Mouse (Mus musculus): Measurements from ENCODE around the gene Ptgfrn. TPM values are rescaled to one million over a fixed set of nuclear protein-coding genes. Genes with fewer than 3 reads are reported as not detected.

Gene Ptgfrn
- polyA plus RNA-seq, 1 experiment from 2014 or later = 3.5 TPM

- 91% methylated on average over 8 of the region's 8 CpGs for WGBS
- Histone ChIP-seq H3K4me2 (replicated peaks; ENCODE audit: low read depth, low read length) (no peak overlapping the region), H3K9ac (ENCODE audit: low read depth, low read length) (no peak overlapping the region), H3K27ac (ENCODE audit: low read depth, low read length) (no peak overlapping the region), H3K36me3 (ENCODE audit: control insufficient read depth, insufficient read depth, low read length) (no peaks in the 10 kb centered on the region), H3K27me3 (ENCODE audit: control insufficient read depth, insufficient read depth, low read length) (no peaks in the 10 kb centered on the region), H3K4me3 (ENCODE audit: low read depth, low read length) (no peak overlapping the region), H3K4me1 (replicated peaks; ENCODE audit: control insufficient read depth, insufficient read depth, low read length) (no peaks in the 10 kb centered on the region), H3K9me3 (ENCODE audit: control insufficient read depth, low read length) (no peaks in the 10 kb centered on the region)
- no peak for ATAC-seq (ENCODE audit: low FRiP score)
- DNase-seq (ENCODE audit: low spot score) = no peak
Observed at GRCm38 (mm10) chr3:101141864-101142263, 31.8 kb upstream of the Ptgfrn start.

GRCm38 (mm10) chr3:101139958-101140357, 29.9 kb upstream of the Ptgfrn start:
- Histone ChIP-seq H3K4me3 (ENCODE audit: low read depth, low read length) (no peak overlapping the region), H3K27ac (ENCODE audit: low read depth, low read length) (no peak overlapping the region), H3K36me3 (ENCODE audit: control insufficient read depth, insufficient read depth, low read length) (no peaks in the 10 kb centered on the region), H3K9ac (ENCODE audit: low read depth, low read length) (no peak overlapping the region), H3K4me1 (replicated peaks; ENCODE audit: control insufficient read depth, insufficient read depth, low read length) (no peaks in the 10 kb centered on the region; the same call in 1 of the 2 replicates), H3K9me3 (ENCODE audit: control insufficient read depth, low read length) (no peaks in the 10 kb centered on the region), H3K4me2 (replicated peaks; ENCODE audit: low read depth, low read length) (no peak overlapping the region), H3K27me3 (ENCODE audit: control insufficient read depth, insufficient read depth, low read length) (no peaks in the 10 kb centered on the region)
- ATAC-seq (ENCODE audit: low FRiP score) = no peak
- no peak for DNase-seq (ENCODE audit: low spot score)
- WGBS = 92% methylated on average over 7 of the region's 7 CpGs

- no peak overlapping the region for H3K4me2 ChIP-seq (replicated peaks; ENCODE audit: low read depth, low read length)
- ATAC-seq (ENCODE audit: low FRiP score) (no peak), DNase-seq (ENCODE audit: low spot score) (peak; percentile 25)
- no peaks in the 10 kb centered on the region; the same call in 1 of the 2 replicates for H3K4me1 ChIP-seq (replicated peaks; ENCODE audit: control insufficient read depth, insufficient read depth, low read length)
- no peaks in the 10 kb centered on the region for H3K27me3 ChIP-seq (ENCODE audit: control insufficient read depth, insufficient read depth, low read length)
- H3K9me3 ChIP-seq (ENCODE audit: control insufficient read depth, low read length) = no peaks in the 10 kb centered on the region
- H3K36me3 ChIP-seq (ENCODE audit: control insufficient read depth, insufficient read depth, low read length) = no peaks in the 10 kb centered on the region
- WGBS = 38% methylated on average over 11 of the region's 11 CpGs
- no peak overlapping the region for H3K4me3 ChIP-seq (ENCODE audit: low read depth, low read length)
- H3K27ac ChIP-seq (ENCODE audit: low read depth, low read length) = no peak overlapping the region
- no peak overlapping the region for H3K9ac ChIP-seq (ENCODE audit: low read depth, low read length)
Observed at GRCm38 (mm10) chr3:101136483-101136882, 26.4 kb upstream of the Ptgfrn start.

GRCm38 (mm10) chr3:101134861-101135260, 24.8 kb upstream of the Ptgfrn start:
- Histone ChIP-seq H3K4me1 (replicated peaks; ENCODE audit: control insufficient read depth, insufficient read depth, low read length) (peaks cover 2% of the 10 kb centered on the region; the same call in 1 of the 2 replicates), H3K9ac (ENCODE audit: low read depth, low read length) (no peak overlapping the region), H3K36me3 (ENCODE audit: control insufficient read depth, insufficient read depth, low read length) (no peaks in the 10 kb centered on the region), H3K27ac (ENCODE audit: low read depth, low read length) (no peak overlapping the region), H3K27me3 (ENCODE audit: control insufficient read depth, insufficient read depth, low read length) (no peaks in the 10 kb centered on the region), H3K9me3 (ENCODE audit: control insufficient read depth, low read length) (no peaks in the 10 kb centered on the region), H3K4me2 (replicated peaks; ENCODE audit: low read depth, low read length) (no peak overlapping the region), H3K4me3 (ENCODE audit: low read depth, low read length) (no peak overlapping the region)
- WGBS = 91% methylated on average over 9 of the region's 9 CpGs
- DNase-seq (ENCODE audit: low spot score) (no peak), ATAC-seq (ENCODE audit: low FRiP score) (no peak)

GRCm38 (mm10) chr3:101132981-101133380, 22.9 kb upstream of the Ptgfrn start:
- ATAC-seq (ENCODE audit: low FRiP score) = no peak
- 89% methylated on average over 6 of the region's 6 CpGs for WGBS
- Histone ChIP-seq H3K9ac (ENCODE audit: low read depth, low read length) (no peak overlapping the region), H3K4me1 (replicated peaks; ENCODE audit: control insufficient read depth, insufficient read depth, low read length) (peaks cover 2% of the 10 kb centered on the region; the same call in 1 of the 2 replicates), H3K27ac (ENCODE audit: low read depth, low read length) (no peak overlapping the region), H3K27me3 (ENCODE audit: control insufficient read depth, insufficient read depth, low read length) (no peaks in the 10 kb centered on the region), H3K4me2 (replicated peaks; ENCODE audit: low read depth, low read length) (no peak overlapping the region), H3K9me3 (ENCODE audit: control insufficient read depth, low read length) (no peaks in the 10 kb centered on the region), H3K36me3 (ENCODE audit: control insufficient read depth, insufficient read depth, low read length) (no peaks in the 10 kb centered on the region), H3K4me3 (ENCODE audit: low read depth, low read length) (no peak overlapping the region)
- no peak for DNase-seq (ENCODE audit: low spot score)

GRCm38 (mm10) chr3:101131772-101132171, 21.7 kb upstream of the Ptgfrn start:
- peaks cover 2% of the 10 kb centered on the region; the same call in 1 of the 2 replicates for H3K4me1 ChIP-seq (replicated peaks; ENCODE audit: control insufficient read depth, insufficient read depth, low read length)
- 89% methylated on average over 5 of the region's 5 CpGs for WGBS
- H3K9me3 ChIP-seq (ENCODE audit: control insufficient read depth, low read length) = no peaks in the 10 kb centered on the region
- no peak overlapping the region for H3K4me3 ChIP-seq (ENCODE audit: low read depth, low read length)
- H3K4me2 ChIP-seq (replicated peaks; ENCODE audit: low read depth, low read length) = no peak overlapping the region
- no peaks in the 10 kb centered on the region for H3K27me3 ChIP-seq (ENCODE audit: control insufficient read depth, insufficient read depth, low read length)
- H3K36me3 ChIP-seq (ENCODE audit: control insufficient read depth, insufficient read depth, low read length) = no peaks in the 10 kb centered on the region
- ATAC-seq (ENCODE audit: low FRiP score) (no peak), DNase-seq (ENCODE audit: low spot score) (no peak)
- H3K9ac ChIP-seq (ENCODE audit: low read depth, low read length) = no peak overlapping the region
- no peak overlapping the region for H3K27ac ChIP-seq (ENCODE audit: low read depth, low read length)

GRCm38 (mm10) chr3:101130526-101130925, 20.4 kb upstream of the Ptgfrn start:
- Histone ChIP-seq H3K4me2 (replicated peaks; ENCODE audit: low read depth, low read length) (no peak overlapping the region), H3K4me3 (ENCODE audit: low read depth, low read length) (no peak overlapping the region), H3K9me3 (ENCODE audit: control insufficient read depth, low read length) (no peaks in the 10 kb centered on the region), H3K27me3 (ENCODE audit: control insufficient read depth, insufficient read depth, low read length) (no peaks in the 10 kb centered on the region), H3K4me1 (replicated peaks; ENCODE audit: control insufficient read depth, insufficient read depth, low read length) (0 out of 2 replicates have a peak, but pooled peaks cover 2% of the 10 kb centered on the region), H3K27ac (ENCODE audit: low read depth, low read length) (no peak overlapping the region), H3K9ac (ENCODE audit: low read depth, low read length) (no peak overlapping the region), H3K36me3 (ENCODE audit: control insufficient read depth, insufficient read depth, low read length) (no peaks in the 10 kb centered on the region)
- WGBS = 2% methylated on average over 11 of the region's 11 CpGs
- DNase-seq (ENCODE audit: low spot score) = peak; percentile 50
- no peak for ATAC-seq (ENCODE audit: low FRiP score)

- Histone ChIP-seq H3K9me3 (ENCODE audit: control insufficient read depth, low read length) (no peaks in the 10 kb centered on the region), H3K27ac (ENCODE audit: low read depth, low read length) (no peak overlapping the region), H3K4me1 (replicated peaks; ENCODE audit: control insufficient read depth, insufficient read depth, low read length) (0 out of 2 replicates have a peak, but pooled peaks cover 2% of the 10 kb centered on the region), H3K27me3 (ENCODE audit: control insufficient read depth, insufficient read depth, low read length) (no peaks in the 10 kb centered on the region), H3K36me3 (ENCODE audit: control insufficient read depth, insufficient read depth, low read length) (no peaks in the 10 kb centered on the region), H3K9ac (ENCODE audit: low read depth, low read length) (no peak overlapping the region), H3K4me3 (ENCODE audit: low read depth, low read length) (no peak overlapping the region), H3K4me2 (replicated peaks; ENCODE audit: low read depth, low read length) (no peak overlapping the region)
- DNase-seq (ENCODE audit: low spot score) (no peak), ATAC-seq (ENCODE audit: low FRiP score) (no peak)
- 83% methylated on average over 3 of the region's 3 CpGs for WGBS
Observed at GRCm38 (mm10) chr3:101129620-101130019, 19.5 kb upstream of the Ptgfrn start.

- no peak overlapping the region for H3K27ac ChIP-seq (ENCODE audit: low read depth, low read length)
- 0 out of 2 replicates have a peak, but pooled peaks cover 2% of the 10 kb centered on the region for H3K4me1 ChIP-seq (replicated peaks; ENCODE audit: control insufficient read depth, insufficient read depth, low read length)
- H3K36me3 ChIP-seq (ENCODE audit: control insufficient read depth, insufficient read depth, low read length) = no peaks in the 10 kb centered on the region
- DNase-seq (ENCODE audit: low spot score) (no peak), ATAC-seq (ENCODE audit: low FRiP score) (no peak)
- no peak overlapping the region for H3K9ac ChIP-seq (ENCODE audit: low read depth, low read length)
- H3K4me3 ChIP-seq (ENCODE audit: low read depth, low read length) = no peak overlapping the region
- H3K4me2 ChIP-seq (replicated peaks; ENCODE audit: low read depth, low read length) = no peak overlapping the region
- H3K9me3 ChIP-seq (ENCODE audit: control insufficient read depth, low read length) = no peaks in the 10 kb centered on the region
- no peaks in the 10 kb centered on the region for H3K27me3 ChIP-seq (ENCODE audit: control insufficient read depth, insufficient read depth, low read length)
Observed at GRCm38 (mm10) chr3:101129090-101129489, 19.0 kb upstream of the Ptgfrn start.

All from hindbrain, embryonic 11.5 days (tissue).